Mouse (Mus musculus): ENCODE measurements around the gene Serpina1e. TPM values are rescaled to one million over a fixed set of nuclear protein-coding genes. Genes with fewer than 3 reads are reported as not detected.

Gene Serpina1e
- polyA plus RNA-seq, 1 experiment, result 0.55 TPM

- TF ChIP-seq CTCF (IDR thresholded peaks at IDR 0.05; ENCODE audit: extremely low read depth, insufficient read length, insufficient replicate concordance, low read depth, low read length), result no peak
- no peak for TF ChIP-seq POLR2A (IDR thresholded peaks at IDR 0.05; ENCODE audit: low read depth, low read length)
- no peaks in the 10 kb centered on the region for H3K36me3 ChIP-seq (ENCODE audit: control insufficient read depth, insufficient read depth, low read length)
- WGBS, result 67% methylated on average over 7 of the region's 7 CpGs
- H3K27ac ChIP-seq (ENCODE audit: insufficient read depth, low read depth, low read length), result no peak overlapping the region
- H3K4me1 ChIP-seq (ENCODE audit: control insufficient read depth, insufficient read depth, insufficient read length, low read length), result no peaks in the 10 kb centered on the region
- no peaks in the 10 kb centered on the region; the same call in 1 of the 2 replicates for H3K27me3 ChIP-seq (ENCODE audit: control insufficient read depth, insufficient read depth, low read length)
- no peak overlapping the region for H3K4me3 ChIP-seq (ENCODE audit: low read depth, low read length)
These were observed 23.0 kb upstream of the Serpina1e start for GRCm38 (mm10) chr12:103981646-103982360.

- Histone ChIP-seq H3K27me3 (ENCODE audit: control insufficient read depth, insufficient read depth, low read length) (no peaks in the 10 kb centered on the region), H3K4me1 (ENCODE audit: control insufficient read depth, insufficient read depth, insufficient read length, low read length) (no peaks in the 10 kb centered on the region), H3K4me3 (ENCODE audit: low read depth, low read length) (no peak overlapping the region), H3K27ac (ENCODE audit: insufficient read depth, low read depth, low read length) (no peak overlapping the region), H3K36me3 (ENCODE audit: control insufficient read depth, insufficient read depth, low read length) (no peaks in the 10 kb centered on the region)
- WGBS, result 87% methylated on average over 10 of the region's 10 CpGs
- TF ChIP-seq CTCF (IDR thresholded peaks at IDR 0.05; ENCODE audit: extremely low read depth, insufficient read length, insufficient replicate concordance, low read depth, low read length), result no peak
These were observed 19.5 kb upstream of the Serpina1e start for GRCm38 (mm10) chr12:103978294-103978693.

- TF ChIP-seq CTCF (IDR thresholded peaks at IDR 0.05; ENCODE audit: extremely low read depth, insufficient read length, insufficient replicate concordance, low read depth, low read length) (peak; percentile 67; the same call in 1 of the 2 replicates), POLR2A (IDR thresholded peaks at IDR 0.05; ENCODE audit: low read depth, low read length) (no peak)
- Histone ChIP-seq H3K27me3 (ENCODE audit: control insufficient read depth, insufficient read depth, low read length) (no peaks in the 10 kb centered on the region), H3K4me3 (ENCODE audit: low read depth, low read length) (no peak overlapping the region), H3K36me3 (ENCODE audit: control insufficient read depth, insufficient read depth, low read length) (no peaks in the 10 kb centered on the region), H3K4me1 (ENCODE audit: control insufficient read depth, insufficient read depth, insufficient read length, low read length) (no peaks in the 10 kb centered on the region), H3K27ac (ENCODE audit: insufficient read depth, low read depth, low read length) (no peak overlapping the region)
- 18% methylated on average over 5 of the region's 5 CpGs for WGBS
These were observed 19.1 kb upstream of the Serpina1e start for GRCm38 (mm10) chr12:103977846-103978245.

GRCm38 (mm10) chr12:103977060-103977459, 18.3 kb upstream of the Serpina1e start:
- H3K27me3 ChIP-seq (ENCODE audit: control insufficient read depth, insufficient read depth, low read length), result no peaks in the 10 kb centered on the region
- H3K27ac ChIP-seq (ENCODE audit: insufficient read depth, low read depth, low read length), result no peak overlapping the region
- 85% methylated on average over 3 of the region's 3 CpGs for WGBS
- no peaks in the 10 kb centered on the region for H3K4me1 ChIP-seq (ENCODE audit: control insufficient read depth, insufficient read depth, insufficient read length, low read length)
- H3K4me3 ChIP-seq (ENCODE audit: low read depth, low read length), result no peak overlapping the region
- H3K36me3 ChIP-seq (ENCODE audit: control insufficient read depth, insufficient read depth, low read length), result no peaks in the 10 kb centered on the region
- TF ChIP-seq CTCF (IDR thresholded peaks at IDR 0.05; ENCODE audit: extremely low read depth, insufficient read length, insufficient replicate concordance, low read depth, low read length) (no peak), POLR2A (IDR thresholded peaks at IDR 0.05; ENCODE audit: low read depth, low read length) (no peak)

DNA sequence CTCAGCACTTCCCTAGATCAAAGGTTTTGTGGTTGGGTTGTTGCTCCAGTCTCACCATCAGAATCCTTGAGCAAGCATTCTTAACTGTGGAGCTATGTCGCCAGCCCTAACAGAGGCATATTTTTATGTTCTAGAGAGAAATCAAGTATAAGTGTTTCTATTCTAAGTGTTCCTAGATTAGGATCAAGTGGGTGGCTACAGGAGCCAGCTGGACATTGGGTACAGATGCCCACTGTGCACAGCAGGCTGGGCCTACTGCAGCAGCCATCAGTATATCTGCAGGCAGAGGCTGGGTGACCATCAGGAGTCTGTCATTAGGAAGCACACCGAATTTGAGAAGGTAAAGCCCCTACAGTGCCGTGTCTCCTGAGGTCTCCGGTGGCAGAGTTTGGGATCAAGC, 12.3 kb upstream of the Serpina1e start:
- TF ChIP-seq CTCF (IDR thresholded peaks at IDR 0.05; ENCODE audit: extremely low read depth, insufficient read length, insufficient replicate concordance, low read depth, low read length) (no peak), POLR2A (IDR thresholded peaks at IDR 0.05; ENCODE audit: low read depth, low read length) (no peak)

DNA sequence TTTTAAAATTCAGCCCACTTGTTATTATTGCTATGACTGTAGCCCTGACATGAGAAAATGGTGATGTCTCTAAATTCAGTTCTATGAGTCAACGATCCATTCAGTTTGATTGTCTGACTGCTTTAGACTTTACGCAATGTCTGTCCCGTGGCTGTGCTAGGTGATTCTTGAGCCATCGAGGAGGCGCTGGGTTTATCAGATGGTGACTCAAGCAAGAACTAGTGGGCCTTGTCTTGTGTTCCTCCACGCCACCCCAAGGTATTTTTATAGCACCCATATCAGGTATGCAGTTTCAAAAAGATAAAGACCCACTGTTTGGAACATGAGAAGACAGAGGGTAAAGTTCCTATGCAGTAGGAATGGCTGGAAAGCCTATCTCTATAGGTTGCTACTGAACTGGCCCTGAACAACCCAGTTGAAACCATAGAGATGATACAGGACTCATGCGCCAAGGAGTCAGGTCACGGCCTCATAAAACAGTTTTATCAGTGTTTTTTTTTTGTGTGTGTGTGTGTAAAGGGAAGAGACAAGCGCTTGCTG, 10.9 kb upstream of the Serpina1e start:
- no peak overlapping the region for H3K27ac ChIP-seq (ENCODE audit: insufficient read depth, low read depth, low read length)
- H3K4me3 ChIP-seq (ENCODE audit: low read depth, low read length), result no peak overlapping the region
- no peaks in the 10 kb centered on the region for H3K27me3 ChIP-seq (ENCODE audit: control insufficient read depth, insufficient read depth, low read length)
- peaks cover 5% of the 10 kb centered on the region; the same call in 1 of the 2 replicates for H3K4me1 ChIP-seq (ENCODE audit: control insufficient read depth, insufficient read depth, insufficient read length, low read length)
- WGBS, result 31% methylated on average over 9 of the region's 9 CpGs
- TF ChIP-seq CTCF (IDR thresholded peaks at IDR 0.05; ENCODE audit: extremely low read depth, insufficient read length, insufficient replicate concordance, low read depth, low read length), result no peak
- TF ChIP-seq POLR2A (IDR thresholded peaks at IDR 0.05; ENCODE audit: low read depth, low read length), result no peak
- no peaks in the 10 kb centered on the region for H3K36me3 ChIP-seq (ENCODE audit: control insufficient read depth, insufficient read depth, low read length)

More for the DNA sequence above, 12.3 kb upstream of the Serpina1e start:
- WGBS, result 89% methylated on average over 4 of the region's 4 CpGs
- Histone ChIP-seq H3K27ac (ENCODE audit: insufficient read depth, low read depth, low read length) (no peak overlapping the region), H3K4me1 (ENCODE audit: control insufficient read depth, insufficient read depth, insufficient read length, low read length) (peaks cover 5% of the 10 kb centered on the region; the same call in 1 of the 2 replicates), H3K27me3 (ENCODE audit: control insufficient read depth, insufficient read depth, low read length) (no peaks in the 10 kb centered on the region), H3K36me3 (ENCODE audit: control insufficient read depth, insufficient read depth, low read length) (no peaks in the 10 kb centered on the region), H3K4me3 (ENCODE audit: low read depth, low read length) (no peak overlapping the region)

DNA sequence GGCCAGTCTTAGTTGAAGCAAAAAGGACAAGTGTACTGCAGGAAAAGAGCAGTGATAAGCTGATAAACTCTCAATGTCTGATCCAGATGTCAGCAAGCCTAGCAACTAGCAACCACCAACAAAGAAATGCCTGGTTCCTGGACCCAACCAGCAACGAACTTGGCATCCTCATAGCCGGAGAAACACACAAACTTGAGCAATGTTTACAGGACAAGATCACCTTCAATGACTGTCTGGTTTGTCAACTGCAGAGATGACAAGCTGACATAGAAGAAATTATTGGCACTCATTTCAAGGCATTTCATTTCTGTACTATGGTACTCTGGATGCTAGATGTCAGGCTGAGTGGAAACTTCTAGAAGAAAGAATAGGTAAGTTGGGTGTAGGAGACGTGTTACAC, 8.0 kb upstream of the Serpina1e start:
- Histone ChIP-seq H3K4me3 (ENCODE audit: low read depth, low read length) (no peak overlapping the region), H3K4me1 (ENCODE audit: control insufficient read depth, insufficient read depth, insufficient read length, low read length) (peaks cover 5% of the 10 kb centered on the region; the same call in 1 of the 2 replicates), H3K27ac (ENCODE audit: insufficient read depth, low read depth, low read length) (no peak overlapping the region), H3K27me3 (ENCODE audit: control insufficient read depth, insufficient read depth, low read length) (no peaks in the 10 kb centered on the region), H3K36me3 (ENCODE audit: control insufficient read depth, insufficient read depth, low read length) (no peaks in the 10 kb centered on the region)
- 76% methylated on average over 3 of the region's 3 CpGs for WGBS
- TF ChIP-seq CTCF (IDR thresholded peaks at IDR 0.05; ENCODE audit: extremely low read depth, insufficient read length, insufficient replicate concordance, low read depth, low read length), result no peak
- no peak for TF ChIP-seq POLR2A (IDR thresholded peaks at IDR 0.05; ENCODE audit: low read depth, low read length)
